Mouse (Mus musculus) forebrain, postnatal 0 days (tissue): Measurements from ENCODE around the gene Pvr. TPM values are rescaled to one million over a fixed set of nuclear protein-coding genes. Genes with fewer than 3 reads are reported as not detected.

Experiments
- ATAC-seq: fragments of 200-750 bp; cut with Nextera tagmentation; 2 replicates; pipeline ENCODE4 v1.8.0; 2017; ENCODE audit warnings: mild to moderate bottlenecking, moderate library complexity
- DNase-seq: peaks from one replicate; pipeline ENCODE4 v3.0.0-alpha.2; 2015
- H3K27ac ChIP-seq: fragments of 300-500 bp; sonication (generic); 2 replicates; pipeline ENCODE4 v1.5.1; 2014; ENCODE audit warnings: low read depth, mild to moderate bottlenecking, antibody characterized with exemption, low read length, moderate library complexity, mixed read lengths
- H3K27me3 ChIP-seq: fragments of 300-500 bp; sonication (generic); 2 replicates; pipeline ENCODE4 v1.6.1; 2014; ENCODE audit warnings: mild to moderate bottlenecking, low read length, mixed read lengths; ENCODE audit not compliant: insufficient read depth
- H3K36me3 ChIP-seq: fragments of 300-500 bp; sonication (generic); 2 replicates; pipeline ENCODE4 v1.6.1; 2014; ENCODE audit warnings: mild to moderate bottlenecking, moderate library complexity; ENCODE audit not compliant: insufficient read depth
- H3K4me1 ChIP-seq: fragments of 300-500 bp; sonication (generic); 2 replicates; pipeline ENCODE4 v1.6.1; 2014; ENCODE audit warnings: antibody characterized with exemption; ENCODE audit not compliant: insufficient read depth
- H3K4me2 ChIP-seq: fragments of 300-500 bp; sonication (generic); 2 replicates; pipeline ENCODE4 v1.6.1; 2014; ENCODE audit warnings: low read depth, mild to moderate bottlenecking, moderate library complexity
- H3K4me3 ChIP-seq: fragments of 300-500 bp; sonication (generic); 2 replicates; pipeline ENCODE4 v1.5.1; 2014; ENCODE audit warnings: low read depth, low read length, mixed read lengths
- H3K9ac ChIP-seq: fragments of 300-500 bp; sonication (generic); 2 replicates; pipeline ENCODE4 v1.6.1; 2014; ENCODE audit warnings: mild to moderate bottlenecking
- H3K9me3 ChIP-seq: fragments of 300-500 bp; sonication (generic); 2 replicates; pipeline ENCODE4 v1.6.1; 2016; ENCODE audit warnings: low read length
- CTCF ChIP-seq: sonication (generic); IDR thresholded peaks from 2 replicates; pipeline ENCODE4 v1.5.1; 2016; ENCODE audit warnings: antibody characterized with exemption, control low read depth, low read depth
- WGBS: fragments of 180-500 bp; shearing (Covaris S2); extraction: QIAGEN DNeasy Blood & Tissue Kit; methylation state at CpG from one replicate; pipeline ENCODE4 v1.1.7; 2014; 5-methylcytosine and 5-hydroxymethylcytosine counted together
- polyA plus RNA-seq: library from polyadenylated mRNA; unstranded; fragments of >200 nt; fragmentation: Nextera tagmentation; extraction: Ambion mirVana; gene quantifications from 2 replicates; pipeline ENCODE4 v1.2.1, GENCODE M21; 2015
- total RNA-seq: library from RNA; depleted of rRNA; stranded (reverse); fragments of >200 nt; gene quantifications from 2 replicates; pipeline ENCODE4 v1.2.3, GENCODE M21; 2014

The Pvr gene
- total and polyA plus RNA-seq, 2 experiments from 2014 or later = 6.1 to 12.8 TPM

- H3K27me3 ChIP-seq = no peaks in the 10 kb centered on the region
- no peaks in the 10 kb centered on the region for H3K9me3 ChIP-seq
- no peak overlapping the region for H3K27ac ChIP-seq
- H3K4me3 ChIP-seq = no peak overlapping the region
- DNase-seq (no peak), ATAC-seq (no peak)
- WGBS = 87% methylated on average over 16 of the region's 16 CpGs
- no peaks in the 10 kb centered on the region for H3K4me1 ChIP-seq
- no peak overlapping the region for H3K9ac ChIP-seq
- H3K4me2 ChIP-seq = no peak overlapping the region
- TF ChIP-seq CTCF = no peak
- H3K36me3 ChIP-seq = no peaks in the 10 kb centered on the region
These were observed 53.1 kb downstream of the Pvr start for GRCm38 (mm10) chr7:19867751-19868399.

- H3K9me3 ChIP-seq = no peaks in the 10 kb centered on the region
- no peak overlapping the region for H3K4me3 ChIP-seq
- 94% methylated on average over 6 of the region's 6 CpGs for WGBS
- TF ChIP-seq CTCF = no peak
- H3K27ac ChIP-seq = no peak overlapping the region
- H3K4me1 ChIP-seq = no peaks in the 10 kb centered on the region
- H3K27me3 ChIP-seq = no peaks in the 10 kb centered on the region
- H3K9ac ChIP-seq = no peak overlapping the region
- no peak for ATAC-seq
- DNase-seq = no peak
- H3K36me3 ChIP-seq = no peaks in the 10 kb centered on the region
- H3K4me2 ChIP-seq = no peak overlapping the region
These were observed 54.5 kb downstream of the Pvr start for GRCm38 (mm10) chr7:19866490-19866889.

- no peak for DNase-seq
- Histone ChIP-seq H3K27me3 (no peaks in the 10 kb centered on the region), H3K4me3 (no peak overlapping the region), H3K4me1 (no peaks in the 10 kb centered on the region), H3K9ac (no peak overlapping the region), H3K4me2 (no peak overlapping the region), H3K36me3 (no peaks in the 10 kb centered on the region), H3K27ac (no peak overlapping the region), H3K9me3 (no peaks in the 10 kb centered on the region)
- WGBS = 79% methylated on average over 8 of the region's 8 CpGs
- ATAC-seq = no peak
- no peak for TF ChIP-seq CTCF
These were observed 55.5 kb downstream of the Pvr start for GRCm38 (mm10) chr7:19865246-19866036.

GRCm38 (mm10) chr7:19864241-19864640 is 56.7 kb downstream of the Pvr start:
- ATAC-seq = no peak
- no peak overlapping the region for H3K4me3 ChIP-seq
- TF ChIP-seq CTCF = no peak

GRCm38 (mm10) chr7:19861199-19861598 is 59.8 kb downstream of the Pvr start, which contains the start of gene Ceacam16:
Gene Ceacam16 (minus strand): TSS chr7:19861299.
- no peak within 1 kb of the TSS for H3K27ac ChIP-seq
- no peak within 1 kb of the TSS for H3K4me2 ChIP-seq
- no peak for TF ChIP-seq CTCF
- H3K4me1 ChIP-seq = no peaks in the 10 kb centered on the region
- no peak within 1 kb of the TSS for H3K4me3 ChIP-seq
- no peak for DNase-seq
- no peaks in the 10 kb centered on the region for H3K9me3 ChIP-seq
- WGBS = 84% methylated on average over 9 of the region's 9 CpGs
- H3K36me3 ChIP-seq = no peaks in the 10 kb centered on the region
- no peak for ATAC-seq
- H3K9ac ChIP-seq = no peak within 1 kb of the TSS
- H3K27me3 ChIP-seq = no peaks in the 10 kb centered on the region

More at GRCm38 (mm10) chr7:19864241-19864640, 56.7 kb downstream of the Pvr start:
- H3K4me1 ChIP-seq = no peaks in the 10 kb centered on the region
- no peaks in the 10 kb centered on the region for H3K27me3 ChIP-seq
- H3K9ac ChIP-seq = no peak overlapping the region
- H3K36me3 ChIP-seq = no peaks in the 10 kb centered on the region
- H3K27ac ChIP-seq = no peak overlapping the region
- WGBS = 37% methylated on average over 2 of the region's 2 CpGs
- no peak for DNase-seq
- no peaks in the 10 kb centered on the region for H3K9me3 ChIP-seq
- no peak overlapping the region for H3K4me2 ChIP-seq

GRCm38 (mm10) chr7:19859740-19860139 is 61.2 kb downstream of the Pvr start:
- DNase-seq = no peak
- Histone ChIP-seq H3K9me3 (no peaks in the 10 kb centered on the region), H3K4me2 (no peak overlapping the region), H3K4me3 (no peak overlapping the region), H3K27ac (no peak overlapping the region), H3K27me3 (no peaks in the 10 kb centered on the region), H3K4me1 (no peaks in the 10 kb centered on the region), H3K9ac (no peak overlapping the region), H3K36me3 (no peaks in the 10 kb centered on the region)
- TF ChIP-seq CTCF = no peak
- 77% methylated on average over 10 of the region's 10 CpGs for WGBS
- no peak for ATAC-seq

- TF ChIP-seq CTCF = no peak
- ATAC-seq (no peak), DNase-seq (no peak)
- H3K27ac ChIP-seq = no peak overlapping the region
- H3K4me2 ChIP-seq = no peak overlapping the region
- no peaks in the 10 kb centered on the region for H3K36me3 ChIP-seq
- WGBS = 87% methylated on average over 6 of the region's 6 CpGs
- no peak overlapping the region for H3K4me3 ChIP-seq
- H3K27me3 ChIP-seq = no peaks in the 10 kb centered on the region
- H3K9ac ChIP-seq = no peak overlapping the region
- no peaks in the 10 kb centered on the region for H3K4me1 ChIP-seq
- H3K9me3 ChIP-seq = no peaks in the 10 kb centered on the region
These were observed 64.7 kb downstream of the Pvr start for GRCm38 (mm10) chr7:19856283-19856682.
